Mouse (Mus musculus) neural tube, embryonic 14.5 days (tissue): ENCODE data around the gene Lrrc45. TPM values are rescaled to one million over a fixed set of nuclear protein-coding genes. Genes with fewer than 3 reads are reported as not detected.

Experiments
- ATAC-seq: fragments of 200-750 bp; cut with Nextera tagmentation; 2 replicates; pipeline ENCODE4 v1.8.0; 2017; ENCODE audit warnings: low read depth, mild to moderate bottlenecking, moderate TSS enrichment, moderate library complexity
- H3K27ac ChIP-seq: fragments of 300-500 bp; sonication (generic); 2 replicates; pipeline ENCODE4 v1.5.1; 2014; ENCODE audit warnings: low read depth, mild to moderate bottlenecking, control low read depth, low read length, moderate library complexity, mixed read lengths
- H3K27me3 ChIP-seq: fragments of 300-500 bp; sonication (generic); 2 replicates; pipeline ENCODE4 v1.6.1; 2014; ENCODE audit warnings: low read length; ENCODE audit not compliant: control insufficient read depth, insufficient read depth
- H3K36me3 ChIP-seq: fragments of 300-500 bp; sonication (generic); 2 replicates; pipeline ENCODE4 v1.6.1; 2014; ENCODE audit warnings: low read length, mixed read lengths; ENCODE audit not compliant: control insufficient read depth, insufficient read depth
- H3K4me1 ChIP-seq: fragments of 300-500 bp; sonication (generic); 2 replicates; pipeline ENCODE4 v1.6.1; 2014; ENCODE audit warnings: low read length; ENCODE audit not compliant: control insufficient read depth, insufficient read depth
- H3K4me2 ChIP-seq: fragments of 300-500 bp; sonication (generic); 2 replicates; pipeline ENCODE4 v1.6.1; 2014; ENCODE audit warnings: mild to moderate bottlenecking, low read depth, low read length, control low read depth
- H3K4me3 ChIP-seq: fragments of 300-500 bp; sonication (generic); 2 replicates; pipeline ENCODE4 v1.5.1; 2014; ENCODE audit warnings: low read depth, low read length, control low read depth, mixed read lengths
- H3K9ac ChIP-seq: fragments of 300-500 bp; sonication (generic); replicated peaks from 2 replicates; pipeline ENCODE4 v1.6.1; 2014; ENCODE audit warnings: low read depth, mild to moderate bottlenecking, control low read depth, low read length, mixed read lengths
- H3K9me3 ChIP-seq: fragments of 300-500 bp; sonication (generic); 2 replicates; pipeline ENCODE4 v1.6.1; 2016; ENCODE audit warnings: low read length; ENCODE audit not compliant: control insufficient read depth
- WGBS: fragments of 180-500 bp; shearing (Covaris S2); extraction: QIAGEN DNeasy Blood & Tissue Kit; methylation state at CpG from one replicate; pipeline ENCODE4 v1.1.7; 2014; 5-methylcytosine and 5-hydroxymethylcytosine counted together
- polyA plus RNA-seq: library from polyadenylated mRNA; unstranded; fragments of >200 nt; fragmentation: Nextera tagmentation; extraction: Ambion mirVana; gene quantifications from 2 replicates; pipeline ENCODE4 v1.2.1, GENCODE M21; 2014

Gene Lrrc45
- polyA plus RNA-seq, 1 experiment from 2014 or later = 53.9 TPM

DNA sequence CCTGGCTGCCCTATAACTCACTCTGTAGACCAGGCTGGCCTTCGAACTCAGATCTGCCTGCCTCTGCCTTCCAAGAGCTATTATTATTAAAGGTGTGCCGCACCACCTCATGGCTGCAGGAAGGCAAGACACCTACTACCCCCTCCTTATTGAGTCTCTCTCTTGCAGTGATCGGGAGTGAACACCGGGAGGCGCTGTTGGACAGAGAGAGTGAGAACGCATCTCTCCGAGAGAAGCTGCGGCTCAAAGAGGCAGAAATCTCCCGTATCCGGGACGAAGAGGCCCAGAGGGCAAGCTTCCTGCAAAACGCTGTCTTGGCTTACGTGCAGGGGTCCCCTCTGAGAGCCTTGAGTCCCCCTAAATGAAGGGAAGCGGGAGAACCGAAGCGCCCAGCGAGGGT lies 6.7 kb downstream of the Lrrc45 start:
- H3K4me2 ChIP-seq = peak overlapping the region; percentile 54
- WGBS = 12% methylated on average over 17 of the region's 17 CpGs
- H3K9ac ChIP-seq = peak overlapping the region; percentile 93
- H3K4me1 ChIP-seq = peaks cover 5% of the 10 kb centered on the region; the same call in 1 of the 2 replicates
- ATAC-seq = peak; percentile 22; the same call in 1 of the 2 replicates
- H3K4me3 ChIP-seq = peak overlapping the region; percentile 70
- no peaks in the 10 kb centered on the region for H3K27me3 ChIP-seq
- H3K27ac ChIP-seq = 0 out of 2 replicates have a peak overlapping the region, but pooled peaks have one; percentile 55
- no peaks in the 10 kb centered on the region for H3K9me3 ChIP-seq
- H3K36me3 ChIP-seq = peaks cover 14% of the 10 kb centered on the region; the same call in 1 of the 2 replicates

DNA sequence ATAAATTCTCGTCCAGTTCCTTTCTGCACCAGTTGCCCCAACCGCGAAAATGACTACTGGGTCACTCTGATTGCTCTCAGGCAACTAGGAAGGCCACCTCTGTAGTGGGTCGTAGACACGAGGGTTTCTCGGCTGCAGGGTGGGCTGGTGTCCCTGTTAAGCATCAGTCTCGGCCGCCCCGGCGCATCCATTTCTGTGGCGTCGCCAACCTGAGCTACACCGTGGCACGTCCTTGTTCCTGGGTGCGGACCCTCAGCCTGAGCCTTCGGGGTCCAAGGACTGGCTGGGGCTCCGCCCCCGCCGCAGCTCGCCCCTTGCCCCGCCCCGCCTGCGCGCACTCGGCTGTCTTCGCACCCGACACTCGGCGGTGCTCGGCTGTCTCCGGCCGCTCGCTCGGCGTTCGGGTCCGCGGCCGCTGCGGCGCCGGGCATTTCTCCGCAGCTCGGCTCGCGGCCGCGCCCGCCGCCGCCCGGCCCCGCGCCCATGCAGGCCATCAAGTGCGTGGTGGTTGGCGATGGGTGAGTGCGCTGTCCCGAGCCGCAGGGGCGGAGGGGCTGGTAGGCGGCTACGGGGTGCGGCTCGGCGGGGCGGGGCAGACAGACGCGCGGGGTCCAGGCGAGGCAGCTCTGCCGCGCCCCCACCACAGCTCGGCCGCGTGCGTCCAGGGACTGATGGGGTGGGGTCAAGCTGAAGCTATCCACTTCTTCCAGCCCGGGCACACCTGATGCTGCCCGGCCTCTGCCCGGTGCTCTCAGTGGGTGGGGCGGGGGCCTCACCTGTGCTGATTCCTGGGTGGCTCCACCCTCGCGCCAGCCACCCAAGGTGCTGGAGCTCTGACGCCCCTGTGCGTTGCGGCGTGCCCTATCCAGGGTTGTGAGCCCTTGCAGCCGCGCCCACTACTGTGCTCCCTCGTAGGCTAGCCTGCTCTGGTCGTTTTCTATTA lies 7.7 kb downstream of the Lrrc45 start, which contains the start of gene Rac3:
Rac3 (plus strand) TSS at position 347 of the 943 bp plus-strand sequence.
- H3K27me3 ChIP-seq = no peaks in the 10 kb centered on the region
- peak within 1 kb of the TSS; percentile 93 for H3K9ac ChIP-seq
- H3K4me3 ChIP-seq = peak within 1 kb of the TSS; percentile 70
- no peaks in the 10 kb centered on the region for H3K9me3 ChIP-seq
- H3K36me3 ChIP-seq = 0 out of 2 replicates have a peak, but pooled peaks cover 14% of the 10 kb centered on the region
- peak within 1 kb of the TSS; percentile 55 for H3K27ac ChIP-seq
- peaks cover 5% of the 10 kb centered on the region; the same call in 1 of the 2 replicates for H3K4me1 ChIP-seq
- WGBS = 1% methylated on average over 60 of the region's 90 CpGs
- peak; percentile 89 for ATAC-seq
- peak within 1 kb of the TSS; percentile 54 for H3K4me2 ChIP-seq

DNA sequence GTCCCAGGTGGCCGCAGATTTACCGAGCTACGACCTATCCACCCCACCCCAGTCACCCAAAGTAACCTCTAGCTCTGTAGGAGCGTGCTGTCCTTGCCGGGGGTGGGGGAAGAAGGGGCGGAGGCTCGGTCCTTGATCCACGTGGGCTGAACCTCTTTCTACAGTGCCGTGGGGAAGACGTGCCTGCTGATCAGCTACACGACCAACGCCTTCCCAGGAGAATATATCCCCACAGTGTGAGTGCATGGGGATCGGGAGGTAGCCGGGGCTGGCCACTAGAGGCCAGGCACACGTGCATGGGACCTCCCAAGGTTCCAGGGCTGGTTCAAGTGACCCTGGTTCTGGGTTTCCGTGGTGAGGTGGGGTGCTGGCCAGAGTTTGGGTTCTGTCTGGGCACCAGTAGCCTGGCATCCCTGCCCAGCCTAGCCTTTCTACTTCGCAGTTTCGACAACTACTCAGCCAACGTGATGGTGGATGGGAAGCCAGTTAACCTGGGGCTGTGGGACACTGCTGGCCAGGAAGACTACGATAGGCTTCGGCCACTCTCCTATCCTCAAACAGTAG lies 8.4 kb downstream of the Lrrc45 start:
- 18% methylated on average over 21 of the region's 21 CpGs for WGBS
- peak; percentile 15; the same call in 1 of the 2 replicates for ATAC-seq
- Histone ChIP-seq H3K27ac (no peak overlapping the region), H3K9ac (peak overlapping the region; percentile 93), H3K9me3 (no peaks in the 10 kb centered on the region), H3K4me3 (peak overlapping the region; percentile 70), H3K4me2 (peak overlapping the region; percentile 54), H3K27me3 (no peaks in the 10 kb centered on the region), H3K36me3 (0 out of 2 replicates have a peak, but pooled peaks cover 14% of the 10 kb centered on the region), H3K4me1 (peaks cover 5% of the 10 kb centered on the region; the same call in 1 of the 2 replicates)

DNA sequence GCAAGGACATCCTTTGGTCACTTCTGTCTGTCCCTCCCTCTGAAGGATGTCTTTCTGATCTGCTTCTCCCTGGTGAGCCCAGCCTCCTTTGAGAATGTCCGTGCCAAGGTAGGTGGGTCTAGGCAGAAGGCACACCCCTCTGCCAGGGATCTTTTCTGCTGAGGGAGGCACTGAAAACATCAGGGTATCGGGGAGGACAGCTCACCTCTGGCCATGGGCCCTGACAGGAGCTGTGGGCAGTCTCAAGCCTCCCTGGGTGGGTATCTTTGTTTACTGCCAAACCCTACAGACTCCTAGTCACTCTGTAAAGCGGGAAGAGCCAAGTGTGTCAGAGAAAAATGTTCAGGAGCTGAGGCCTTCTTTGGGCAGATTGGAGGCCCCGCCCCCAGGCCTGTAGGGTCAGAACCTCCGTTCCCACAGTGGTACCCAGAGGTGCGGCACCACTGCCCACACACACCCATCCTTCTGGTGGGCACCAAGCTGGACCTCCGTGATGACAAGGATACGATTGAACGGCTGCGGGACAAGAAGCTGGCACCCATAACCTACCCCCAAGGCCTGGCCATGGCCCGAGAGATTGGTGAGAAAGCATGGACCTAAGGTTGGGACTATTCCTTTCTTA lies 9.1 kb downstream of the Lrrc45 start:
- H3K4me3 ChIP-seq = 0 out of 2 replicates have a peak overlapping the region, but pooled peaks have one; percentile 4
- 91% methylated on average over 11 of the region's 11 CpGs for WGBS
- H3K9ac ChIP-seq = no peak overlapping the region

DNA sequence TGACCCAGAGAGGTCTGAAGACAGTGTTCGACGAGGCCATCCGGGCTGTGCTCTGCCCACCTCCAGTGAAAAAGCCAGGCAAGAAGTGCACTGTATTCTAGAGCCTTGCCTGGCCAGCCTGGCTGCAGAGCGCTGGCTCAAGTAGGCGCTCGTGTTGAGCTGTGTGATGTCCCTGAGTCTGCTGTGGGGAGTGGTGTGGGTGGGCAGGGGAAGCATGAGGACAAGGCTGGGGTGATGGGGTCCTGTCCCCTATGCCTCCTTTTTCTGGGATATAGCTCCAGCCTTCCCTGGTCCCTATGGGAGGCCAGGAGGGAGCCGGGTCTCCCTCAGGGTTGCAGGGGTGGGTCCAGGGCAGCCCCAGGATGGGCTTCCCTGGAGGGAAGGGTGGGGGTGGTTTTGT lies 9.8 kb downstream of the Lrrc45 start:
- H3K4me1 ChIP-seq = peaks cover 5% of the 10 kb centered on the region; the same call in 1 of the 2 replicates
- H3K36me3 ChIP-seq = 0 out of 2 replicates have a peak, but pooled peaks cover 5% of the 10 kb centered on the region
- no peak for ATAC-seq
- H3K27ac ChIP-seq = no peak overlapping the region
- no peaks in the 10 kb centered on the region for H3K9me3 ChIP-seq
- WGBS = 90% methylated on average over 7 of the region's 7 CpGs
- no peak overlapping the region for H3K4me3 ChIP-seq
- H3K4me2 ChIP-seq = no peak overlapping the region
- H3K27me3 ChIP-seq = no peaks in the 10 kb centered on the region
- no peak overlapping the region for H3K9ac ChIP-seq

More for the DNA sequence above, 9.1 kb downstream of the Lrrc45 start:
- Histone ChIP-seq H3K4me2 (peak overlapping the region; percentile 54), H3K36me3 (0 out of 2 replicates have a peak, but pooled peaks cover 11% of the 10 kb centered on the region), H3K4me1 (peaks cover 5% of the 10 kb centered on the region; the same call in 1 of the 2 replicates), H3K27me3 (no peaks in the 10 kb centered on the region), H3K9me3 (no peaks in the 10 kb centered on the region), H3K27ac (no peak overlapping the region)
- no peak for ATAC-seq

DNA sequence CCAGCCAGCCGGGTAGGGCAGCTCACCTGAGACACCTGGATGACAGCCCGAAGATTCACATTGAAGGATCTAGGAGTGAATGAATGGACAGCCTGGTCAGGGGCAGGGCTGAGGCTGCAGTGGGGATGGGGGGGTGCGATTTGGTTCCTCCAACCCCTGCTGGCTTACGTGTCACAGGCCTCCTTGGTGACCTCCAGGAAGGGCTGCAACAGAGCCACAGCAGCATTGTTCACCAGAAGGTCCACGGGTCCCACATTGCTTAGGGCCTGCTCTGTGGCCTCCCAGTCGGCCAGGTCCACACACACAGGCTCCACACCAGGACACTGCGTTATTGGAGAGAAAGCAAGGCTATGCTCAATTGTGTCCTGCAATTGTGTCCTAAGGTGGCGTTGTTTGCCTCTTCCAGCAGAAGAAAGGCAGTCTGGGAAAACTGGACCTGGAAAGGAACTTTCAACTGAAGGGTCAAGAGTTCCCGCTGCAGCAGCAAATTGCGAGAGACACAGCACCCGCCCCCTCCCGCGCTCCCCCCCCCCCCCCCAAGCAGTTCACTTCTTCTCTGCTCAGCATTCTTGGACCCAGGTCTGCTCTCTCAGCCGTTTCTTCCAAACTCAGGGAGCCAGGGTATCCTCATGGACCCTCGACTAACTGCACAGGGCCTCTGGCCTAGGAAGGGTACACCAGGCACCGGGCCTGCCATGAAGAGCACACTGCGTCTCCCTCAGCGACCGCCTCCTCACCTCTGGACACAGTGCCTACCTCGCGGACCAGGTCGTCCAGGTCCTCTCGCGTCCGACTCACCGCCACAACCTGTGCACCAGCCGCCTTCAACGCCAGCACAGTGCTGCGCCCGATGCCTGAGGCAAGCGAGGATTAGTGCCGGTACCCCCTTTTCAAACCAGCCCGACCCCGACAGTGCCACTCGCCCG lies 12.8 kb downstream of the Lrrc45 start:
- H3K9me3 ChIP-seq = no peaks in the 10 kb centered on the region
- ATAC-seq = peak; percentile 25; the same call in 1 of the 2 replicates
- no peaks in the 10 kb centered on the region for H3K36me3 ChIP-seq
- peak overlapping the region; percentile 58 for H3K9ac ChIP-seq
- peak overlapping the region; percentile 44 for H3K4me3 ChIP-seq
- no peaks in the 10 kb centered on the region for H3K27me3 ChIP-seq
- H3K4me1 ChIP-seq = no peaks in the 10 kb centered on the region
- peak overlapping the region; percentile 75 for H3K4me2 ChIP-seq
- H3K27ac ChIP-seq = no peak overlapping the region
- 22% methylated on average over 32 of the region's 36 CpGs for WGBS

DNA sequence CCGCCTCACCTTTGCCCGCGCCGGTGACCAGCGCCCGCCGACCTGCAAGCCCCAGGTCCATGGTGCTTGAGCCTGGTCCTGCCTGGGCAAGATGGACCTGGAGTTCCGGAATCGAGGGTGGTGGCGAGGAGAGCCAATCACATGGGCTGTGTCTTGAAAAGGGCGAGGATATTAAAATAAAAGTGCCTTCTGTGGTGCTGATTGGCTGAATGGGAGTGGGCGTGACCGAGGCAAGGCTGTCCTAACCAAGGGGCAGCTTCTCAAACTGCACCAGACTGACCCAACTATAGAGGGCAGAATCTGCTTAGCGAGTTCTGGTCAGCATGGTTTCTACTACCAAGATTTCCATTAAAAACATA lies 13.4 kb downstream of the Lrrc45 start, which contains the start of gene Dcxr:
Dcxr (minus strand) TSS at position 113 of the 359 bp plus-strand sequence.
- Histone ChIP-seq H3K27ac (no peak within 1 kb of the TSS), H3K9me3 (no peaks in the 10 kb centered on the region), H3K4me2 (peak within 1 kb of the TSS; percentile 75), H3K9ac (peak within 1 kb of the TSS; percentile 58), H3K4me1 (no peaks in the 10 kb centered on the region), H3K4me3 (peak within 1 kb of the TSS; percentile 44), H3K36me3 (no peaks in the 10 kb centered on the region), H3K27me3 (no peaks in the 10 kb centered on the region)
- WGBS = 2% methylated on average over 14 of the region's 14 CpGs
- peak; percentile 77 for ATAC-seq

DNA sequence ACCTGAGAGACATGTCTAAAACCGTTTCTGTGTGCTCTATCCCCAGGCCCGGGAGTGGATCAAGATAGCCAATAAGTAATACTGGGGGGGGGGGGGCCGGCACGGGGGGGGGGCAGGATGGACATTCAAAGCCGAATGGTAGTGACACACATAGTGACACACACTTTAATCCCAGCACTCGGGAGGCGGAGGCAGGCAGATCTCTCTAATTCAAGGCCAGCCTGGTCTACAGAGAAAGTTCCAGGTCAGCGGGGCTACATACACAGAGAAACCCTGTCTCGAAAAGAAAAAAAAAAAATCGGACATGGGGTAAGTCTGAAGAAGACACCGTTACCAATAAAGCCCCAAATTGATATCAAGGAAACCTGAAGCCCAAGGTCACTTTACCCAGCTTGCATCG lies 13.8 kb downstream of the Lrrc45 start:
- no peak for ATAC-seq
- Histone ChIP-seq H3K27me3 (no peaks in the 10 kb centered on the region), H3K36me3 (no peaks in the 10 kb centered on the region), H3K4me3 (no peak overlapping the region), H3K4me2 (no peak overlapping the region), H3K9ac (no peak overlapping the region), H3K4me1 (no peaks in the 10 kb centered on the region), H3K27ac (no peak overlapping the region), H3K9me3 (no peaks in the 10 kb centered on the region)
- WGBS = 64% methylated on average over 12 of the region's 12 CpGs
